Mouse (Mus musculus) intestine, postnatal 0 days (tissue): ENCODE measurements at regions not wholly inside any gene's neighbourhood (a gene's known extent, or its start where the extent isn't known, plus 50 kb on each side); places are given as distances from the start of the nearest gene placed in this dataset.

Experiments used
- ATAC-seq: fragments of 200-750 bp; cut with Nextera tagmentation; 2 replicates; pipeline ENCODE4 v1.8.0; 2017; ENCODE audit warnings: mild to moderate bottlenecking, moderate TSS enrichment, moderate library complexity
- H3K27ac ChIP-seq: fragments of 300-500 bp; sonication (generic); 2 replicates; pipeline ENCODE4 v1.5.1; 2014; ENCODE audit warnings: mild to moderate bottlenecking, low read depth, low read length, moderate library complexity
- H3K27me3 ChIP-seq: fragments of 300-500 bp; sonication (generic); replicated peaks from 2 replicates; pipeline ENCODE4 v1.6.1; 2014; ENCODE audit warnings: low read length, mixed read lengths; ENCODE audit not compliant: control insufficient read depth, insufficient read depth
- H3K36me3 ChIP-seq: fragments of 300-500 bp; sonication (generic); 2 replicates; pipeline ENCODE4 v1.6.1; 2014; ENCODE audit warnings: mild to moderate bottlenecking, moderate library complexity; ENCODE audit not compliant: control insufficient read depth, insufficient read depth
- H3K4me1 ChIP-seq: fragments of 300-500 bp; sonication (generic); replicated peaks from 2 replicates; pipeline ENCODE4 v1.6.1; 2014; ENCODE audit warnings: antibody characterized with exemption, low read length, mixed read lengths; ENCODE audit not compliant: control insufficient read depth, insufficient read depth
- H3K4me2 ChIP-seq: fragments of 300-500 bp; sonication (generic); replicated peaks from 2 replicates; pipeline ENCODE4 v1.6.1; 2014; ENCODE audit warnings: low read depth, mild to moderate bottlenecking, moderate library complexity
- H3K4me3 ChIP-seq: fragments of 300-500 bp; sonication (generic); 2 replicates; pipeline ENCODE4 v1.5.1; 2014; ENCODE audit warnings: low read depth, low read length
- H3K9ac ChIP-seq: fragments of 300-500 bp; sonication (generic); 2 replicates; pipeline ENCODE4 v1.6.1; 2014; ENCODE audit warnings: mild to moderate bottlenecking, low read depth, low read length
- H3K9me3 ChIP-seq: fragments of 300-500 bp; sonication (generic); 2 replicates; pipeline ENCODE4 v1.6.1; 2016; ENCODE audit warnings: mixed run types; ENCODE audit not compliant: control insufficient read depth
- CTCF ChIP-seq: sonication (generic); IDR thresholded peaks from 2 replicates; pipeline ENCODE4 v1.5.1; 2016; ENCODE audit warnings: low read depth, mild to moderate bottlenecking, control low read depth, antibody characterized with exemption, moderate library complexity
- WGBS: fragments of 180-500 bp; shearing (Covaris S2); extraction: QIAGEN DNeasy Blood & Tissue Kit; methylation state at CpG from one replicate; pipeline ENCODE4 v1.1.7; 2014; 5-methylcytosine and 5-hydroxymethylcytosine counted together

DNA sequence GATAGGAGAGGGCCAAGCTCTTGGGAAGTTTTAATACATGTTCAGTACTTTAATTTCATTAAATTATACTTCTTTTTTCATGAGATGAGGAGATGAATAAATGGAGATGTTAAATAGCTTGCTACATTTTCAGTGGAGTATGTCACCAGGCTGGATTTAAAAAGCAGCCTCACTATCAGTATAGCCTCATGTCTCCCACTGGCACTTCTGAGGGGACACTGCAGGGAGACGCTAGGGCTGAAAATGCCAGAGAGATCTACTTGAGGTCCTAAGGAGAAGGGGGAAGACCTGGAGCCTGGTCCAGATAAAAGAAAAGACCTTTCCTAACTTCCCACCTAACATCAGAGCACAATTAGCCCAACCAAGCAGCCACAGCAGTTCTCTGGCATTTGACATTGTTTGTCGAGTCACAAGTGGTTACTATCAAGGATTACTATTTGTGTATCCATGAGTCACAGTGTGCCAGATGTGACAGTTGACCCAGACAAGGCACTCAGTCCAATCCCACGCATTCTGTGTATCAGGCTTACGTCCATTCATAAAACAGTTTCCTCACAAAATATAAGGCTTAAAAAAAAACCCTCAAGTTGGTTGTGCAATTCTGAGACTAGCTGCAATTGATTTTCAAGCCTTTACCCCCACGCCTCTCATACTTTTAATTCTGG is 703.8 kb downstream of the Inhba start:
- Histone ChIP-seq H3K27me3 (no peaks in the 10 kb centered on the region), H3K4me2 (no peak overlapping the region), H3K9ac (no peak overlapping the region), H3K4me1 (no peaks in the 10 kb centered on the region), H3K4me3 (no peak overlapping the region), H3K27ac (no peak overlapping the region), H3K36me3 (no peaks in the 10 kb centered on the region), H3K9me3 (no peaks in the 10 kb centered on the region)
- ATAC-seq, result no peak
- TF ChIP-seq CTCF, result no peak
- 35% methylated on average over 5 of the region's 5 CpGs for WGBS

DNA sequence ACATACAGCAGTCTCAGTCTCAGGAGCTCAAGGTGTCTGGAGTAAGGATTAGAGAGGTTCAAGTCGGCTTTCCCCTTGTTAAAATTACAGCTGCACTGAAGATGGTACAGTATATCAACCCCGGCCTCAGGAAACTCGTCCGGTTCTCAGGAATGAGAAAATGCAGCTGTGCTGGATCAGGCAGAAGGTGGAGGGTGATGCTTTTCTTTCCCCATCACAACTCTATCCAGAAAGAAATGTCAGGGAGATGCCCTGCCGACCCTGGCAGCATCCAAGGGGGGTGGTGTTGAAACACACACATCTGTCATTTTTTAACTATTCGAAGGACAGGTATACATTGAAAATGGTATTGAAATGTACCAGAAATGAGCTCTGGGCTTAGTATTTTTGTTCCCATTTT is 704.7 kb downstream of the Inhba start:
- no peak for TF ChIP-seq CTCF
- 40% methylated on average over 6 of the region's 6 CpGs for WGBS

DNA sequence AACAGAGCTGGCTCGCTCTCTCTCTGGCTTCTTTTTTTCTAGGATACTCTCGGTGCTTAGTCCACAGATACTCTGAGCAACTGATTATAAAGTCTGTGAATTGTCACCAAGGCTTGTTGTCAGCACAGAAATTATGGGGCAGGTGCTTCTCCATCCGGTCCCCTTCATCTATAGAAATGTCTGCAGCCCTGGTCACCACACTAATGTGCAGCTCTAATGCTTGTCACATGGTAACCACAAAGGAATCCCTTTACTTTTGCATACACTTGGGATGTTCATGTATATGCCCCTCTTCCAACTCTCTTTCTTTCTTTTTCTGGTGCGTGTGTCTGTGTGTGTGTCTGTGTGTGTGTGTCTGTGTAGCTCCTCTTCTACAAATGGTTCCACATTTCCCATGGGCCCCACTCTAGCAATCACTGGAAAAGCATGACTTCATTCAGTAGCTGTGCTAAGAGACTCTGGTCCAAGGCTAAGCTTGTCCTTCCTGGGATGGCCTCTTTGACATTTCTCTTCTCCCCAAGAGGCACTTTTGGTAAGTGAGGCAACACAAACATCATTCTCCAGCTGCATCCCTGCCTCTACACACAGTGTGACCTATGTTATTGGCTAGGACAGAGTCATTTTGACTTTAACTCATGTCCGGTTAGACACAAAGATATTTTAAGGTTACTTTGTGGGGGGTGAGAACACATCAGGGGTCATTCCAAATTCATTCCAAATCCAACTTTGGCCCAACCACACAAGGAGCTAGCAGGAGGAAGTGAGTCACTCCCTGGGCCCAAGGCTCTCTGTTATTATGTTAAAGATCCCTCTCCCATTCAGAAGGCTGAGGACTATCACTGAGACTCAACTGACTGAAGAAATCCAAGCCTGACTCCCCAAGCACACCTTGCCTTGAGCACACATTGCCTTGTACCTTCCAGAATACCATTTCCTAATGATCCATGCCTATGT is 705.4 kb downstream of the Inhba start:
- Histone ChIP-seq H3K4me1 (no peaks in the 10 kb centered on the region), H3K9me3 (no peaks in the 10 kb centered on the region), H3K36me3 (no peaks in the 10 kb centered on the region), H3K27me3 (no peaks in the 10 kb centered on the region), H3K4me2 (no peak overlapping the region), H3K27ac (no peak overlapping the region), H3K9ac (no peak overlapping the region), H3K4me3 (no peak overlapping the region)
- no peak for ATAC-seq
- 73% methylated on average over 5 of the region's 5 CpGs for WGBS
- no peak for TF ChIP-seq CTCF

More for the DNA sequence above, 704.7 kb downstream of the Inhba start:
- no peak overlapping the region for H3K9ac ChIP-seq
- H3K4me1 ChIP-seq, result no peaks in the 10 kb centered on the region
- H3K4me2 ChIP-seq, result no peak overlapping the region
- H3K27me3 ChIP-seq, result no peaks in the 10 kb centered on the region
- no peaks in the 10 kb centered on the region for H3K9me3 ChIP-seq
- no peak overlapping the region for H3K27ac ChIP-seq
- ATAC-seq, result no peak
- no peak overlapping the region for H3K4me3 ChIP-seq
- no peaks in the 10 kb centered on the region for H3K36me3 ChIP-seq

DNA sequence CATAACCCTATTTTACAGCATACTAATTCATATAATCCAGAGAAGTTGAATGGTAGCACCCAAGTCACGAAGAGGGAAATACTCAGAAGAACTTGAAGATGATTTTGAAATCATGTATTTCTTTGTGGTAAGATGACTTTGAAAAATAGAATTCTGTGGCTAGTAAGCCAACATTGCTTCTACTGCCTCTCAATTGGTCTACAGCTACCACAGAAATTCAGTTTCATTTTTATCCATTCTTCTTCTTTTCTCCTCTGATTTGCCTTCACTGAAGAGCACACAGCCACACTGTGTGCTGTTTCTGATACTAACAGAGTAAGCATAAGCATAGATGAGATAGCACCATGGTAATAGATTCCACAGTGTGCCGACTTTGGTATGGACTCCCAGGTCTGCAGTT is 708.4 kb downstream of the Inhba start:
- H3K27me3 ChIP-seq, result no peaks in the 10 kb centered on the region
- H3K27ac ChIP-seq, result no peak overlapping the region
- H3K9ac ChIP-seq, result no peak overlapping the region
- 92% methylated on average over 2 of the region's 2 CpGs for WGBS
- no peak for ATAC-seq
- H3K9me3 ChIP-seq, result no peaks in the 10 kb centered on the region
- H3K4me3 ChIP-seq, result no peak overlapping the region
- H3K36me3 ChIP-seq, result no peaks in the 10 kb centered on the region
- H3K4me2 ChIP-seq, result no peak overlapping the region
- no peaks in the 10 kb centered on the region for H3K4me1 ChIP-seq
- no peak for TF ChIP-seq CTCF

DNA sequence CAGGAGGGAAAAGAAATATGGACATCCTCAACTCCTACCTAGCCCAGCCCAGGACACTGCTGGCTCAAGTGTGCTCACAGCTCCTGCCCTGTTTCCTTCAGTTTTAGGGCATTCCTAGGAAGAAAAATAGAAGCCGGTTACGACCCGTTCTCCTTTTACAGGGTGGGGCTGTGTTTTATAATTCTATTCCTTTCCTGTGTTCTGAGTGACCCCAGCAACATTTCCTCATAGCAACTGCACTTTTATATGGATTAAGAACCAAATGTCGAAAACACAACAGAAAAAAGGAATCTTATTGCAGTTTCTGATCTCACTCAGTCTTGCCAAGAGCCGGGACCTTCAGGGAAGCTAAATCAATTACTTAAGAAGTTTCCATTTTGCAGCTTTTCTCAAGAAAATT is 713.7 kb downstream of the Inhba start:
- no peak for ATAC-seq
- no peak for TF ChIP-seq CTCF
- H3K9me3 ChIP-seq, result no peaks in the 10 kb centered on the region
- 62% methylated on average over 5 of the region's 5 CpGs for WGBS
- no peaks in the 10 kb centered on the region for H3K36me3 ChIP-seq
- no peak overlapping the region for H3K4me3 ChIP-seq
- no peaks in the 10 kb centered on the region for H3K4me1 ChIP-seq
- H3K27me3 ChIP-seq, result no peaks in the 10 kb centered on the region
- H3K9ac ChIP-seq, result no peak overlapping the region
- H3K4me2 ChIP-seq, result no peak overlapping the region
- H3K27ac ChIP-seq, result no peak overlapping the region

DNA sequence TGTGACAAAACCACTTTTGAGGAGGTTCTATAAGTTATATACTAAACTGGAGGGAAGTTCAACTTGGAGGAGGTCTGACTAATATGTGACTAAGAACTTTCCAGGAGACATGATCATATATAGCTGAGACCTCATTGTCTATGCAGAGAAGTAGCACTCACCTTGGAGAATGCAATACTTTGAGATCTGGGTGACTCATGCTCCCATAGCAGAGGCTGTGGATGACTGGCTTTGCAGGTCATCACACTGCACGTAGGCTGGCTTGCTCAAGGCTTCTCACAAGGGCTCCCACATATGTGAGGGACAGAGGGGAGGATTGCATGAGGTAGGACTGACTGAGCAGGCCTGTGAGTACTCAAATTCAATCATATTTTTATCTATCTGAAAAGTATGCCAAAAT is 726.7 kb downstream of the Inhba start:
- WGBS, result 59% methylated on average over 1 of the region's 1 CpGs
- no peak for ATAC-seq
- no peaks in the 10 kb centered on the region for H3K27me3 ChIP-seq
- no peaks in the 10 kb centered on the region for H3K4me1 ChIP-seq
- no peak overlapping the region for H3K4me3 ChIP-seq
- no peak overlapping the region for H3K9ac ChIP-seq
- TF ChIP-seq CTCF, result no peak
- H3K27ac ChIP-seq, result no peak overlapping the region
- no peaks in the 10 kb centered on the region for H3K36me3 ChIP-seq
- H3K9me3 ChIP-seq, result no peaks in the 10 kb centered on the region
- H3K4me2 ChIP-seq, result no peak overlapping the region
